Mouse (Mus musculus) frontal cortex, adult (tissue): Measurements from ENCODE around the gene Ric1.
"Not testable (repeated sequence)": the region's sequence is repeated elsewhere in the genome, so short reads cannot be mapped to it uniquely, and the experiment has no call there.

Experiments used
- ATAC-seq: cut with Nextera tagmentation; 2 replicates; pipeline ENCODE4 v1.9.2; 2017; ENCODE audit warnings: mild to moderate bottlenecking, moderate library complexity, mixed read lengths; ENCODE audit not compliant: low TSS enrichment

Ric1 gene

DNA sequence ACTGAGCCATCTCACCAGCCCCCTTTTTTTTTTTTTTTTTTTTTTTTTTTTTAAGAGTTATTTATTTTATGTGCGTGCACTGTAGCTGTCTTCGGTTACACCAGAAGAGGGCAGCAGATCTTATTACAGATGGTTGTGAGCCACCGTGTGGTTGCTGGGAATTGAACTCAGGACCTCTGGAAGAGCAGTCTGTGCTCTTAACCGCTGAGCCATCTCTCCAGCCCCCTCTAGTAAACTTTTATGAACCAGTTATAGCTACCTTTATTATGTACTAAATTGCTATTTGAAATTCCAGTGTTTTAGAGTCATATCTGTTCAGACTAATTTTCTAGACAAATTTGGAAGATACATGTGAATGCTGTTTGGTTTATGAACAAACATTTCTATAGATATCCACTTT, 3.5 kb downstream of the Ric1 start:
- ATAC-seq, result not testable (repeated sequence)

DNA sequence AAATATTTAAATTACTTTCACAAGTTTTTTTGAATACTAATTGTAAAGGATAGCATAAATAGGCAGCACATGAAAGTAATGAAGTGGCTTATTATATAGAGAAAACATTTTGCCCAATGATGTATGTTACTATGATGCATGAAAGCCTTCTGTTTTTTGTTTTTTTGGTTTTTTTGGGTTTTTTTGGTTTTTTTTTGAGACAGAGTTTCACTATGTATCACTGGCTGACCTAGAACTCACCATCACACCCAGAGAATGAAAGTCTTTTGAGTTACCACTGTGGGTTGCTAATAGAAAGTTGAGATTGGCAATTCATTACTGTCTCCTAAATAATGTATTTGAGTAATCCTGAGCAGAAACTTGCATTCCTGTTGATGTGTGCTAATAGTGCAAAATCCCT, 4.8 kb downstream of the Ric1 start:
- no peak for ATAC-seq

- ATAC-seq, result no peak
Measured at GRCm38 (mm10) chr19:29527299-29527698, 5.2 kb downstream of the Ric1 start.

GRCm38 (mm10) chr19:29528568-29528967, 6.5 kb downstream of the Ric1 start:
- no peak for ATAC-seq

DNA sequence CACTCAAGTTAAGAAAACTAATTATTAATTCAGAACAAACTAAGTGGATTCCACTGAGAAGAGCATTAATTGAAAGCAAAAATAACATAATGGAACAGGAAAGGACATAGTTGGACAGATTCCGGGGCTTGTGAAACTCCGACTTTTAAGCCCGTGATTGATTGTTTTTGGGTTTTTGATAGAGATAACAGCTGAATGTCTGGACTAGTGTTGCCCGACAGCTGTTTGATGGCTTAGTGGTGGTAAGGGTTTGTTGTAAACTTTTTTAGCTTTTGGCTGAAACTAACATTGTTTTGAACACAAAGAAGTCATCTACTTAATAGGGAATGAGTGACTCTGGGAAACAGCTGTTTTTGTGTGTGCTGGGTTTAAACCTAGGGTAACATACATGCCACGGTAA, 11.9 kb downstream of the Ric1 start:
- no peak for ATAC-seq

- ATAC-seq, result peak; percentile 81
Measured at GRCm38 (mm10) chr19:29542256-29542970, 20.3 kb downstream of the Ric1 start.

DNA sequence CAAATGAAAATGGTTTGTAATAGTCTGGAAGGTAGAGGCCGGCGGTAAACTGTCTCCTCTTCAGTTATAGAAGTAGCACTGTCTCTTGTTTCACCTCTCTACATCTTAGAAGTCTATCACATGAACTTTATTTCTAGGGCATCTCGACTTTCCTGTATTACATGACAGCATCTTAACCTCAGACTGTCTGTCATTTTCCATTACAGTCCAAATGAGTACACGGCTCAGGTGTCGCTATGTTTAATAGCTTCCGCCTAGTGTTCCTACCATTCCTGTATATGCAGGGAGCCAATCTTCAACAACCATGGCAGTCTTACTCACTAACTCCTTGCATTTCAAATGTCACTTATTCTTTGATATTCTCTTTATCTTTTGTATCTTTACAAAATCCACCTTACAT, 21.9 kb downstream of the Ric1 start:
- no peak for ATAC-seq

- no peak for ATAC-seq
Measured at GRCm38 (mm10) chr19:29550618-29551017, 28.5 kb downstream of the Ric1 start.

GRCm38 (mm10) chr19:29551128-29551527, 29.0 kb downstream of the Ric1 start:
- ATAC-seq, result no peak

GRCm38 (mm10) chr19:29551980-29552379, 29.9 kb downstream of the Ric1 start:
- ATAC-seq, result not testable (repeated sequence)

DNA sequence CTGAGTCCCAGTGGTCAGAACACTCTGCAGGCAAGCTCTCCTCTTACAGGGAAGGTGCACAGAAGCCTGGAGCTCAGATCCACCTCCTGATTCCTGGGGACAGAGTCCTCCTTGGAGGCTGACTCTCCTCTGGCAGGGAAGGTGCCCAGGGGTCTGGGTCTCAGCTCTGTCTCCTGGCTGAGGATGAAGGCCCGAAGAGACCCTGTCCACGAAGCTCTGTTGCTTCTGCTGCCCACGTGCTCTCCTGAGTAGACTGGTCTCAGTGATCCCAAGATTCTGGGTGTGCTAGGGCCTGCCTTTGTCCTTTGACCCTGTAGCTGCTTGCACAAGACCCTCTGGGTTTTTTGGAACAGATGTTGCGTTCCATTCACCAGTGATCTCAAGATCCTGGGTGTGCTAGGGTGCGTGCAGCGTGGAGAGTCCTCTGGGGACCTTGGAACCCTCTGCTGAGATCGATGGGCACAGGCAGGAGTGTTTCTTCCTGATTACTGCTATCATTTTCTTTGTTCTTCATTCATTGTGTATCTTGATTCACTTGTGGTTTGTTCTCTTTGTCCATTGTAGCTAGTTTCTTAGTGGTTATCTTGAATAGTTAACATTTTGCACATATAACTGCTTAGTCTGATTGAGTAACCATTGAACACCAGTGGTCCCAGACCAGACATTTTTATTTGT, 35.2 kb downstream of the Ric1 start:
- not testable (repeated sequence) for ATAC-seq

- ATAC-seq, result no peak
Measured at GRCm38 (mm10) chr19:29562166-29562565, 40.1 kb downstream of the Ric1 start.

DNA sequence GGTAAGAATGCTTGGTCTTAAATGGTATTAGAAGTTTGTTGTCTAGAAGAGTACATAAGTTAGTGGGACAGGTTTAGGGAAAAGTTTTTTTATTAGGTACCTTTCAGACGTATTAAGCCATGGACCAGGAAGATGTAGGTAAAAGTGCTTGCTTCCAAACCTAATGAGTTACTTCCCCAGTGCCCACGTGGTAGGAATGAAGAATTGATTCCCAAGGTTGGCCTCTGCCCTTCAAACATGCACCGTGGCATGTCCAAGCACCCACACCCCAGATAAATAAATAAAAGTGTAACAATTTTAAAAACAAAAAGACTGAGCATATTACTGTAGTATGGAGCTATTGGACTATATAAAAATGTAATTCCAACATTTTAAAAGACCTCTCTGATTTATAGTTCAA, 40.5 kb downstream of the Ric1 start:
- ATAC-seq, result no peak

DNA sequence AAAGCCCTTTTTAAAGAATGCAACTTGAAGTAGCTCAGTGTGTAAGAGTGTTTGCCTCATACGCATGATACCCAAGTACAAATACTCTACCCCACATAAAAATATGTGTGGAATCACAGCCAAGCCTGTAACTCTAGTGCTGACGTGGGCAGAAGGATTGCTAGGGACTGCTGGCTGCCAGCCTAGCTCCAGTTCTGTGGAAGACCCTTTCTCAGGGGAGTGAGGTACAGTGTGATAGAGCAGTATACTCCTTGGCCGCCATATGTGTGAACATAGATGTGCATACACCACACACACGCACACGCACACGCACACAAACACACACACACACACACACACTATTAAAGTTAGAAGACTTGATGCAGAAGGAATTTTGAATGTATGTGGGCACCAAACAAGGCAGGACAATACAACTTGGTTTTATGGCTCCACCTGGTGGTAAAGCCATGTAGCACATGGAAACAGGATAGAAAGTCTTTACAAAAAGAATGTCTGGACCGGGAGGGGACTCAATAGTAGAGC, 41.2 kb downstream of the Ric1 start:
- ATAC-seq, result peak; percentile 89

- ATAC-seq, result no peak
Measured at GRCm38 (mm10) chr19:29566512-29566911, 44.4 kb downstream of the Ric1 start.

DNA sequence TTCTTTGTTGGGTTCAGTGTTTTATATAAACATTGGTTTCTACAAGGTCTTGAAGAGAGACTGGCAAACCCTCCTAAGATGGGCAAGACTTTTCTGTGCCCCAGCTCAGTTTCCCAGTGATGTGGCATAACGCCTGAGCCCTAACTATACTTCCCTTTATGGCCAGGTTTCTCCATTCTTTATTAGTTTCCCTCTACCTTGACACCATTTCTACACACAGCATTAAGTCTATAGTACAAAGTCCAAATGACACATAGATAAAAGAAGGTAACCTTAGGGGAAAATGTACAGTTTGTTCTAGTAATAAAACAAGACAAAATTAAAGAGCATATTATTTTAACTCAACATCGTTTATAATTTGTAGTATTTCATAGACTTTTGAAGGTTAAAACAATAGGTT, 60.4 kb downstream of the Ric1 start:
- no peak for ATAC-seq

GRCm38 (mm10) chr19:29583734-29584133, 61.7 kb downstream of the Ric1 start:
- ATAC-seq, result no peak

DNA sequence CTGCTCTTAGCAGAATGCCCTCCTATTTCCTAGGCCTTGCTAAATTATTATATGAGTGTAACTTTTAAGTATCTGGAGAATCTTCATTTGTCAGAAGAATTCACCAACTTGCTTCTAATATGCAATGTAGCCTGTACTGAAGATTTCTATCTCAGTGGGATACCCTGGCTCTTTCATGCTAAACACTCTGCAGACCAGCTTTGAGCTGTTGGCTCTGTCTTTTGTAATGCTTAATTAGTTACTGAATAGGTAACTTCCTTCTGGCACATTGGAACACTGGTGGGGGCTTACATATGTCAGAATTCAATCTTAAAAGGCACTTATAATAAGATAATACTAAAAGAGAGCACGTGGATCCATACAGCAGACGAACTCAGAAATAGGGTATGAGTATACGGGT, 71.7 kb downstream of the Ric1 start:
- ATAC-seq, result not testable (repeated sequence)

GRCm38 (mm10) chr19:29596276-29596675, 74.2 kb downstream of the Ric1 start:
- ATAC-seq, result peak; percentile 92

DNA sequence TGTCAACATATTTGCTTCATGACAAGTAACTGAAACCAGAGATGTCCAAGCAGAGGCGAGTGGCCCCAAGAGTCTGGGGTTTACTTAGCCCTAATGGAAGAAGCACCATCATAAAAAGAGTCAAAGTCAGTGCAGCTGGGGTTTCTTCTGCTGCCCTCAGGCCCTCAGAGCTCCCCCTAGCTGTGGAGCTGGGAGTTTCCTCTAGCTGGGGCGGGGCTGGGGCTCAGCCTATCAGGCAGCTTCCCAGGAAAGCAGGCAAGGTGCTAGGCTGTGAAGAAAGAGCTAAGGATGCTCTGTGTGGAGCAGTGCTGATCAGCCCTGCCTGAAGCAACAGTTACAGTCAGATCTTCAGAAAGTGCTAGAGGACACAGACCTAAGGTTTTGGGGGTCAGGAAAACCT, 74.9 kb downstream of the Ric1 start:
- no peak for ATAC-seq

DNA sequence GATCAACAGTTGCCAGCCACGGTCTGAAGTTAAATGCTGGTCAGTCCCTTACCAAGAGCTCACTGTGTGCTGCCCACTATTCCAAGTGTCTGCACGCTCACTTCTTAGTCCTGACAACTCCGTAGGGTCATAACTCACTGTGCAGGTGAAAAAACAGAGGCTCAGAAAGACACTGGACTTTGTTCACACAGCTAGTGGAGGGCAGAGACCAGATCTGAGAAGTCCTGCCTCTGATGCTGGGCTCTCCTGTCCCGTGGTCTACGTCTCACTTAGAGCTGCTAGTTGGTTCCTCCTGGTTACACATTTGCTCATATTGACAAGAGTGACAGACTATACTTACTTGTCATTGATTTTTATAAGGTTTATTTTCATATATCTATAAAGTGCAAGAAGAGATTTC, 76.9 kb downstream of the Ric1 start:
- ATAC-seq, result no peak

GRCm38 (mm10) chr19:29603548-29604353, 81.7 kb downstream of the Ric1 start:
- no peak for ATAC-seq

DNA sequence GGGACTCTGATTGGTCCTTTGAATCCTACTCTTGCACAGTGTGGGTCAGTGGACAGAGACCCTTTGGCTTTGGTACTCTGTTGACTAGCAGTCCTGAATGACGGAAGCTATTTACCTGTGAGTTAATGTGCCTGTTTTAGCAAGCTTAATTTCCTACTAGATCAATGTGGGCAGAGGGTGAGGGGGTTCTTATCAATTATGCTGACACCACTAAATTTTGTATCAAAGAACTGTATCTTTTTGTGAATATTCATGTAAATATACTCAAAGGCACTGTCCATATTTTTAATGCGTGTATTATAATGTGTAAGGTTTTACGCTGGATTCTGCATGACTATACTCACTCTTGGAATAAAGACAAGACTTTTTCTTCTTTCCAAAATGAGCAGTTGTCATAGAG, 82.6 kb downstream of the Ric1 start:
- ATAC-seq, result no peak
